Mouse (Mus musculus) embryonic facial prominence, embryonic 11.5 days (tissue): Measurements from ENCODE around the gene 3110040M04Rik. TPM values are rescaled to one million over a fixed set of nuclear protein-coding genes. Genes with fewer than 3 reads are reported as not detected.
A peak's percentile ranks its signal among the peaks of the same experiment; 100 is the strongest.

Experiments used
- ATAC-seq: fragments of 200-750 bp; cut with Nextera tagmentation; replicated peaks from 2 replicates; pipeline ENCODE4 v1.8.0; 2017; ENCODE audit warnings: low read depth; ENCODE audit not compliant: insufficient number of reproducible peaks, low FRiP score, low TSS enrichment
- DNase-seq: peaks from one replicate; pipeline ENCODE4 v3.0.0-alpha.2; 2015; ENCODE audit warnings: low spot score
- H3K27ac ChIP-seq: fragments of 300-500 bp; sonication (generic); replicated peaks from 2 replicates; pipeline ENCODE4 v1.5.1; 2014; ENCODE audit warnings: mild to moderate bottlenecking, low read depth, low read length, control low read depth
- H3K27me3 ChIP-seq: fragments of 300-500 bp; sonication (generic); 2 replicates; pipeline ENCODE4 v1.6.1; 2014; ENCODE audit warnings: mild to moderate bottlenecking, low read length, moderate library complexity, mixed read lengths; ENCODE audit not compliant: control insufficient read depth, insufficient read depth
- H3K36me3 ChIP-seq: fragments of 300-500 bp; sonication (generic); replicated peaks from 2 replicates; pipeline ENCODE4 v1.6.1; 2014; ENCODE audit warnings: low read depth, mild to moderate bottlenecking, low read length, moderate library complexity, mixed read lengths; ENCODE audit not compliant: control insufficient read depth, insufficient read depth
- H3K4me1 ChIP-seq: fragments of 300-500 bp; sonication (generic); 2 replicates; pipeline ENCODE4 v1.6.1; 2014; ENCODE audit warnings: low read length, mixed read lengths; ENCODE audit not compliant: control insufficient read depth, insufficient read depth
- H3K4me2 ChIP-seq: fragments of 300-500 bp; sonication (generic); 2 replicates; pipeline ENCODE4 v1.6.1; 2014; ENCODE audit warnings: low read depth, mild to moderate bottlenecking, control low read depth, low read length, moderate library complexity
- H3K4me3 ChIP-seq: fragments of 300-500 bp; sonication (generic); 2 replicates; pipeline ENCODE4 v1.5.1; 2014; ENCODE audit warnings: low read depth, low read length, control low read depth
- H3K9ac ChIP-seq: fragments of 300-500 bp; sonication (generic); replicated peaks from 2 replicates; pipeline ENCODE4 v1.6.1; 2014; ENCODE audit warnings: mild to moderate bottlenecking, control low read depth, low read length
- H3K9me3 ChIP-seq: fragments of 300-500 bp; sonication (generic); replicated peaks from 2 replicates; pipeline ENCODE4 v1.6.1; 2016; ENCODE audit warnings: mild to moderate bottlenecking, low read length, inconsistent platforms, mixed read lengths; ENCODE audit not compliant: control insufficient read depth
- WGBS: fragments of 180-500 bp; shearing (Covaris S2); extraction: QIAGEN DNeasy Blood & Tissue Kit; methylation state at CpG from one replicate; pipeline ENCODE4 v1.1.7; 2014; 5-methylcytosine and 5-hydroxymethylcytosine counted together
- polyA plus RNA-seq: library from polyadenylated mRNA; unstranded; fragments of >200 nt; fragmentation: Nextera tagmentation; extraction: Ambion mirVana; gene quantifications from 2 replicates; pipeline ENCODE4 v1.2.1, GENCODE M21; 2014

3110040M04Rik gene
- polyA plus RNA-seq, 1 experiment from 2014 or later = not detected

DNA sequence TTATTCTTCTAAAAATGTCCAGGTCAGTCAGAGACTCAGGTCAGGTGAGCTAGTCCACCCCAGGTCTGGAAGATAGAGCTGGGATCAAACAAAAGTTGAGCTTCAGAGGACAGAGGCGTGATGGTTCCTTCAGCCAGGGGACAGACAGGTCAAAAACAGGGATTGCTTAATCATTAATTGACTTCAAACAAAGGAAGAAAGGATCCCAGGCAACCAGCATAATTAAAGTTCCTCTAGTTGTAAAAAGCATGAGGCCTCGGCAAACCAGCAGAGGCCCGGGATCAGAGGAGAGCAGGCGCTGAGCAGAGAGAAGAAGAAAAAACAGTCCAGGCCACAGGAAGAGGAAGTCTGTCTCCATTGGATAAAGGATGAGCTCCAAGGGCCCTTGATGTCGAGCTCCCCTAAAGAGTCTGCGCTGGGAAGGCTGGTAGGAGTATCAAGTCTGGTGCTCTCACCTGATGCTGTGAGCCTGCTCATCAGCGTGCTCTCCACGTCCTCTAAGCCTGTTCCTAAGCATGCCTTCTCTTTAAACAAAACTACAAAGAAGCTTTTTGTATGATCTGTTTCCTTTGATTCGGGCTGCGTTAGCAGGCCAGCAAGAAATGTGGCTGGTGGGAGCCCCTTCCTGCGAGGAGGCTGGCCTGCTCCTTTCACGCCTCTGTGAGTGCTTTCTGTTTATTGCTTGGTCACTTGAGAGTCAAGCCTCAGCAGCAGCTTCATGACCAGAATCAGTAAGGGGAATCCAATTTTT, 36.4 kb upstream of the 3110040M04Rik start:
- no peak for DNase-seq
- WGBS = 31% methylated on average over 12 of the region's 12 CpGs
- H3K9ac ChIP-seq = no peak overlapping the region
- no peaks in the 10 kb centered on the region for H3K27me3 ChIP-seq
- no peak overlapping the region for H3K27ac ChIP-seq
- H3K36me3 ChIP-seq = no peaks in the 10 kb centered on the region
- H3K4me2 ChIP-seq = no peak overlapping the region
- no peak for ATAC-seq
- H3K4me1 ChIP-seq = no peaks in the 10 kb centered on the region
- H3K4me3 ChIP-seq = no peak overlapping the region
- H3K9me3 ChIP-seq = no peaks in the 10 kb centered on the region

GRCm38 (mm10) chr1:151168637-151169036, 35.3 kb upstream of the 3110040M04Rik start:
- 77% methylated on average over 3 of the region's 3 CpGs for WGBS
- ATAC-seq (no peak), DNase-seq (no peak)
- Histone ChIP-seq H3K36me3 (no peaks in the 10 kb centered on the region), H3K4me1 (no peaks in the 10 kb centered on the region), H3K9me3 (no peaks in the 10 kb centered on the region), H3K4me3 (no peak overlapping the region), H3K27ac (no peak overlapping the region), H3K4me2 (no peak overlapping the region), H3K9ac (no peak overlapping the region), H3K27me3 (no peaks in the 10 kb centered on the region)

DNA sequence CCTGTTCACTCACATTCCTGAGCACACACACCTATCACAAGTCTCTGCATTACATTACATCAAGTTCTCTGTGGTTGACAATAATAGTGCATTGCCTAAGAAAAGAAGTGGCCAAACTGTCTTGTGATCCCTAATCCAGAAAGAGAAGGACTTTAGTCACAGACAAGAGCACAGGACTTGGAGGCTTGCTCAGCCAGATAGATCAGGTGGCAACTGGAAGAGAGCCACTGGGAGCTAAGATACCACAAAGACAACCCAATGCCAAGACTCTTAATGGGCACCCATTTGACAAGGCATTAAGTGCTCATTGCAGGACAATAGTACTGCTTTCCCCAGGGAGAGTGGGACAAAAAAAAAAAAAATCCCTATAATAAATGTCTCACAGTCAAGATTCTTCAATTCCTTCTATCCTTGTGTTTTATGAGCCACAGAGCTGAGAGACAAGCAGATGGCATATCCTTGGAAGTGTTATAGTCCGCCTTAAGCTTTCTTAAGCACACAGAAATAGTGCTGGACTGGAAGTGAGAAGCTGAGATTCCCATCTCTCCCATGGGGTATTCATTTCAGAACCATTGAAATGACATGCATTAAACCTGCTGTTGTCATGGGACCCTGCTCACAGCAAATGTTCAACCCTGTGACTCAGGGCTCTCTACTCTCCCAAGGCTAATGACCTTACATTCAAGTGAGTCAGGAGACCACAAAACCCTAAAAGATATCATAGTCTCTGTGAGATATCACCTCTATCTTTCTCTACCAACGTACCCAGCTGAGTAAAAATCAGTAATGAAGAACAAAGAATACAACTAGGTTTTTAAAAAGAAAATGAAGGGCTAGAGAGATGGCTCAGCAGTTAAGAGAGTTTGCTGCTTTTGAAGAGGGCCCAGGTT, 32.1 kb upstream of the 3110040M04Rik start:
- no peaks in the 10 kb centered on the region for H3K9me3 ChIP-seq
- no peak overlapping the region for H3K4me3 ChIP-seq
- H3K9ac ChIP-seq = no peak overlapping the region
- no peak overlapping the region for H3K27ac ChIP-seq
- 87% methylated on average over 2 of the region's 2 CpGs for WGBS
- ATAC-seq (no peak), DNase-seq (no peak)
- no peaks in the 10 kb centered on the region for H3K36me3 ChIP-seq
- no peaks in the 10 kb centered on the region for H3K4me1 ChIP-seq
- no peaks in the 10 kb centered on the region for H3K27me3 ChIP-seq
- no peak overlapping the region for H3K4me2 ChIP-seq

DNA sequence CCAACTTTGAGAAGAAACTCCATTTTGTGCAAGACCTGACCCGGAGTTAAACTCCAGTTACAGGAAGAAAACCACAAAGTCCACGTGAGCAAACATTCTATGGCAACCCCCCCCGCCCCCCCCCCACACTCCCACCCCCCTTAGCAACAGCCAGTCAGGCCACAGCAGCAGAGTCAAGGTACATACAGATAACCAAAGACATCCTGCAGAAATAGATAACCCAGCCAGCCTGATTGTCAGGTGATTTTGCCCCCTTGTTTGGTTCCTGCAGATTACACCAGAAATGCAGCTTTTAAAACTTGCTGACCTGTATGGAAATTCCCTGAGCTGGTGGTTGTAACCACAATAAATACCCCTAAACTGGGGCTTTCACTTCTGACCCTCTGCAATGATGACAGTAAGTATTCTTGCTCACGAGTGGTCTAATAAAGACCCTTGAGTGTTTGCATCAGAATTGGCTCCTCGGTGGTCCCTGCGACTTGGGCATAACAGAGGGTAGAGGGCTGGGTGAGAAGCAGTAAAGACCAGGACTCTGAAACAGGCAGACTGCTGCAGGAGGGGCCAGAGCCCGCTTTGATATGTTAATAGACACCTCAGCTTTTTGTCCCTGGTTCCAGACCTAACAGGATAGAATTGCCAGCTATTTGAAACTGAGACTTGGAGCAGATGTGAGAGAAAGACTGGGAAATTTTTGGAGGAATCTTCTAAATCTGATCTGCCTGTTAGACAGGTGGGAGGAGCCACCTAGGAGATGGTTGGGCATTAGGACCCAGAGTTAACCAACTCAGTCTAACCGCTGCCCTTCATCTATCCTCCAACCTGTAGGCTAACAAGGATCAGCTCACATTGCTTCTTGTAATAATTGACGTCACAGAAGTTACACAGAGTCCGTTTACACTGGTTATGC, 26.6 kb upstream of the 3110040M04Rik start:
- no peak overlapping the region for H3K9ac ChIP-seq
- no peak overlapping the region for H3K27ac ChIP-seq
- DNase-seq (peak; percentile 74), ATAC-seq (peak; percentile 79)
- H3K36me3 ChIP-seq = no peaks in the 10 kb centered on the region
- 10% methylated on average over 10 of the region's 10 CpGs for WGBS
- no peaks in the 10 kb centered on the region for H3K27me3 ChIP-seq
- H3K4me1 ChIP-seq = no peaks in the 10 kb centered on the region
- H3K4me3 ChIP-seq = no peak overlapping the region
- peak overlapping the region; percentile 50 for H3K4me2 ChIP-seq
- no peaks in the 10 kb centered on the region for H3K9me3 ChIP-seq

GRCm38 (mm10) chr1:151177937-151178271, 26.0 kb upstream of the 3110040M04Rik start:
- Histone ChIP-seq H3K9me3 (no peaks in the 10 kb centered on the region), H3K4me2 (peak overlapping the region; percentile 50), H3K9ac (0 out of 2 replicates have a peak overlapping the region, but pooled peaks have one; percentile 40), H3K27ac (no peak overlapping the region), H3K4me3 (no peak overlapping the region), H3K36me3 (no peaks in the 10 kb centered on the region), H3K27me3 (no peaks in the 10 kb centered on the region), H3K4me1 (no peaks in the 10 kb centered on the region)
- ATAC-seq (no peak), DNase-seq (no peak)
- WGBS = 16% methylated on average over 4 of the region's 4 CpGs

GRCm38 (mm10) chr1:151178505-151179083, 25.3 kb upstream of the 3110040M04Rik start:
- Histone ChIP-seq H3K27ac (no peak overlapping the region), H3K4me2 (no peak overlapping the region), H3K9me3 (no peaks in the 10 kb centered on the region), H3K4me1 (no peaks in the 10 kb centered on the region), H3K9ac (no peak overlapping the region), H3K4me3 (no peak overlapping the region), H3K27me3 (no peaks in the 10 kb centered on the region), H3K36me3 (no peaks in the 10 kb centered on the region)
- WGBS = 44% methylated on average over 2 of the region's 2 CpGs
- no peak for ATAC-seq
- DNase-seq = no peak

DNA sequence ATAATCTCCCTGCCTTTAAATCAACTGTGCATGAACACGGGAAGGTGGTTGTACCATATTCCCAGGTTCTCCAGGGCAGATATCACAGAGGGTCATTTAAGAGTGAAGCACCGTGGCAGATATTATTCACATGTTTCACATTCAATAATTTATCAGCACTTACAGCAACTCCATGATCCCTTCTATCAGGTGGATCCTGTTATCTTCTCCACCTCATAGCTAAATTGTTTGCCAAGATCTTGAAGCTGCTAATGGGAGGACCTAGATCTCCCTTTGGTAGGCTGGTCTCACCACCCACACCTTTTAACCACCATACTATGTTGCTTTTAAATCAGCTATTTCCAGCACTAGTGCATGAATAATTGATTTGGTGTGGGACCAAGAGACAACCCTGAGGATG, 23.8 kb upstream of the 3110040M04Rik start:
- WGBS = 84% methylated on average over 2 of the region's 2 CpGs
- Histone ChIP-seq H3K9ac (no peak overlapping the region), H3K4me2 (no peak overlapping the region), H3K27ac (no peak overlapping the region), H3K36me3 (no peaks in the 10 kb centered on the region), H3K27me3 (no peaks in the 10 kb centered on the region), H3K4me3 (no peak overlapping the region), H3K9me3 (no peaks in the 10 kb centered on the region), H3K4me1 (no peaks in the 10 kb centered on the region)
- no peak for DNase-seq
- no peak for ATAC-seq
